Mouse (Mus musculus): ENCODE results near the gene Myrip. TPM values are rescaled to one million over a fixed set of nuclear protein-coding genes. Genes with fewer than 3 reads are reported as not detected.

Myrip gene
- polyA plus RNA-seq, 1 experiment, result 0.41 TPM

GRCm38 (mm10) chr9:120288011-120288410 lies 13.3 kb upstream of the Myrip start:
- TF ChIP-seq CTCF (IDR thresholded peaks at IDR 0.05; ENCODE audit: control insufficient read depth, insufficient read depth, insufficient replicate concordance, low read depth, low read length) (no peak), POLR2A (IDR thresholded peaks at IDR 0.05; ENCODE audit: control insufficient read depth, low read depth, low read length) (no peak)
- Histone ChIP-seq H3K27ac (ENCODE audit: control insufficient read depth, insufficient read depth, low read depth, low read length) (no peak overlapping the region), H3K4me3 (ENCODE audit: control insufficient read depth, low read depth, low read length) (no peak overlapping the region), H3K4me1 (ENCODE audit: control insufficient read depth, insufficient read depth, low read length) (no peaks in the 10 kb centered on the region), H3K27me3 (ENCODE audit: control insufficient read depth, insufficient read depth, low read length) (no peaks in the 10 kb centered on the region), H3K36me3 (ENCODE audit: control insufficient read depth, insufficient read depth, low read length) (no peaks in the 10 kb centered on the region)

- no peaks in the 10 kb centered on the region for H3K27me3 ChIP-seq (ENCODE audit: control insufficient read depth, insufficient read depth, low read length)
- H3K4me3 ChIP-seq (ENCODE audit: control insufficient read depth, low read depth, low read length), result no peak overlapping the region
- no peak overlapping the region for H3K27ac ChIP-seq (ENCODE audit: control insufficient read depth, insufficient read depth, low read depth, low read length)
- no peak for TF ChIP-seq POLR2A (IDR thresholded peaks at IDR 0.05; ENCODE audit: control insufficient read depth, low read depth, low read length)
- no peak for TF ChIP-seq CTCF (IDR thresholded peaks at IDR 0.05; ENCODE audit: control insufficient read depth, insufficient read depth, insufficient replicate concordance, low read depth, low read length)
- no peaks in the 10 kb centered on the region for H3K4me1 ChIP-seq (ENCODE audit: control insufficient read depth, insufficient read depth, low read length)
- H3K36me3 ChIP-seq (ENCODE audit: control insufficient read depth, insufficient read depth, low read length), result no peaks in the 10 kb centered on the region
Observed at GRCm38 (mm10) chr9:120290375-120290774, 10.9 kb upstream of the Myrip start.

- no peak overlapping the region for H3K27ac ChIP-seq (ENCODE audit: control insufficient read depth, insufficient read depth, low read depth, low read length)
- no peaks in the 10 kb centered on the region for H3K27me3 ChIP-seq (ENCODE audit: control insufficient read depth, insufficient read depth, low read length)
- no peak for TF ChIP-seq POLR2A (IDR thresholded peaks at IDR 0.05; ENCODE audit: control insufficient read depth, low read depth, low read length)
- TF ChIP-seq CTCF (IDR thresholded peaks at IDR 0.05; ENCODE audit: control insufficient read depth, insufficient read depth, insufficient replicate concordance, low read depth, low read length), result no peak
- no peak overlapping the region for H3K4me3 ChIP-seq (ENCODE audit: control insufficient read depth, low read depth, low read length)
- H3K4me1 ChIP-seq (ENCODE audit: control insufficient read depth, insufficient read depth, low read length), result no peaks in the 10 kb centered on the region
- H3K36me3 ChIP-seq (ENCODE audit: control insufficient read depth, insufficient read depth, low read length), result no peaks in the 10 kb centered on the region
Observed at GRCm38 (mm10) chr9:120292488-120292887, 8.8 kb upstream of the Myrip start.

DNA sequence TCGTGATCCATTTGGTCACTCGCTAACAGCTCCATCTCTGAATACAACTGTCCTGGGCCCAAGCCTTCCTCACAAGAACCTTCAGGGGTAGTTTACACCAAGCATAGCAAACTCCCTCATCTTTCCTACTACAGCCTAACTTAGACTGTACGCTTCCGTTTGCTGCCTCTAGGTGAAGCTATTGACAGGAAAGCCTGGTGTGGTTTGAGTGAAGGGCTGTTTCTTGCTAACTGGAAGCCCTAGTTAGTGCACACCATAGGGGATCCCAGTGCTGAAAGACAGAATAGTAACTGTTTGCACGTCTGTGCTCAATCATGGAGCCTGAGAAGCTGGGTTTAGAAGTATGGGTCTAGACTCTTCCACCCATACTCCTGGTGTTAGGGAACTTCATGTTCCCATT lies 5.8 kb upstream of the Myrip start:
- Histone ChIP-seq H3K27ac (ENCODE audit: control insufficient read depth, insufficient read depth, low read depth, low read length) (no peak overlapping the region), H3K4me3 (ENCODE audit: control insufficient read depth, low read depth, low read length) (no peak overlapping the region), H3K4me1 (ENCODE audit: control insufficient read depth, insufficient read depth, low read length) (no peaks in the 10 kb centered on the region), H3K27me3 (ENCODE audit: control insufficient read depth, insufficient read depth, low read length) (no peaks in the 10 kb centered on the region), H3K36me3 (ENCODE audit: control insufficient read depth, insufficient read depth, low read length) (no peaks in the 10 kb centered on the region)
- TF ChIP-seq POLR2A (IDR thresholded peaks at IDR 0.05; ENCODE audit: control insufficient read depth, low read depth, low read length) (no peak), CTCF (IDR thresholded peaks at IDR 0.05; ENCODE audit: control insufficient read depth, insufficient read depth, insufficient replicate concordance, low read depth, low read length) (no peak)

GRCm38 (mm10) chr9:120296938-120297337 lies 4.4 kb upstream of the Myrip start:
- Histone ChIP-seq H3K36me3 (ENCODE audit: control insufficient read depth, insufficient read depth, low read length) (no peaks in the 10 kb centered on the region), H3K27ac (ENCODE audit: control insufficient read depth, insufficient read depth, low read depth, low read length) (no peak overlapping the region), H3K4me1 (ENCODE audit: control insufficient read depth, insufficient read depth, low read length) (no peaks in the 10 kb centered on the region), H3K27me3 (ENCODE audit: control insufficient read depth, insufficient read depth, low read length) (no peaks in the 10 kb centered on the region), H3K4me3 (ENCODE audit: control insufficient read depth, low read depth, low read length) (no peak overlapping the region)
- TF ChIP-seq CTCF (IDR thresholded peaks at IDR 0.05; ENCODE audit: control insufficient read depth, insufficient read depth, insufficient replicate concordance, low read depth, low read length), result no peak
- TF ChIP-seq POLR2A (IDR thresholded peaks at IDR 0.05; ENCODE audit: control insufficient read depth, low read depth, low read length), result no peak

- Histone ChIP-seq H3K4me1 (ENCODE audit: control insufficient read depth, insufficient read depth, low read length) (peaks cover 14% of the 10 kb centered on the region), H3K36me3 (ENCODE audit: control insufficient read depth, insufficient read depth, low read length) (no peaks in the 10 kb centered on the region), H3K27me3 (ENCODE audit: control insufficient read depth, insufficient read depth, low read length) (no peaks in the 10 kb centered on the region), H3K4me3 (ENCODE audit: control insufficient read depth, low read depth, low read length) (no peak overlapping the region), H3K27ac (ENCODE audit: control insufficient read depth, insufficient read depth, low read depth, low read length) (no peak overlapping the region)
- TF ChIP-seq CTCF (IDR thresholded peaks at IDR 0.05; ENCODE audit: control insufficient read depth, insufficient read depth, insufficient replicate concordance, low read depth, low read length), result no peak
- TF ChIP-seq POLR2A (IDR thresholded peaks at IDR 0.05; ENCODE audit: control insufficient read depth, low read depth, low read length), result no peak
Observed at GRCm38 (mm10) chr9:120299429-120299828, 1.9 kb upstream of the Myrip start.

- no peak for TF ChIP-seq POLR2A (IDR thresholded peaks at IDR 0.05; ENCODE audit: control insufficient read depth, low read depth, low read length)
- no peak for TF ChIP-seq CTCF (IDR thresholded peaks at IDR 0.05; ENCODE audit: control insufficient read depth, insufficient read depth, insufficient replicate concordance, low read depth, low read length)
- no peaks in the 10 kb centered on the region for H3K36me3 ChIP-seq (ENCODE audit: control insufficient read depth, insufficient read depth, low read length)
- no peak overlapping the region for H3K27ac ChIP-seq (ENCODE audit: control insufficient read depth, insufficient read depth, low read depth, low read length)
- peak overlapping the region; percentile 66 for H3K4me3 ChIP-seq (ENCODE audit: control insufficient read depth, low read depth, low read length)
- H3K4me1 ChIP-seq (ENCODE audit: control insufficient read depth, insufficient read depth, low read length), result peaks cover 18% of the 10 kb centered on the region
- H3K27me3 ChIP-seq (ENCODE audit: control insufficient read depth, insufficient read depth, low read length), result no peaks in the 10 kb centered on the region
Observed at GRCm38 (mm10) chr9:120302980-120303452, 1.7 kb downstream of the Myrip start.
